Mouse (Mus musculus) stomach, postnatal 0 days (tissue): ENCODE measurements around the gene Upb1. TPM values are rescaled to one million over a fixed set of nuclear protein-coding genes. Genes with fewer than 3 reads are reported as not detected.
A peak's percentile ranks its signal among the peaks of the same experiment; 100 is the strongest.
"Not testable (repeated sequence)": the region's sequence is repeated elsewhere in the genome, so short reads cannot be mapped to it uniquely, and the experiment has no call there.

Source experiments
- ATAC-seq: fragments of 200-750 bp; cut with Nextera tagmentation; 2 replicates; pipeline ENCODE4 v1.8.0; 2017; ENCODE audit not compliant: low FRiP score, low TSS enrichment
- DNase-seq: peaks from one replicate; pipeline ENCODE4 v3.0.0-alpha.2; 2016; ENCODE audit warnings: low spot score
- H3K27ac ChIP-seq: fragments of 300-500 bp; sonication (generic); replicated peaks from 2 replicates; pipeline ENCODE4 v1.5.1; 2014; ENCODE audit warnings: mild to moderate bottlenecking, control low read depth
- H3K27me3 ChIP-seq: fragments of 300-500 bp; sonication (generic); 2 replicates; pipeline ENCODE4 v1.6.1; 2014; ENCODE audit warnings: low read length; ENCODE audit not compliant: control insufficient read depth, insufficient read depth
- H3K36me3 ChIP-seq: fragments of 300-500 bp; sonication (generic); 2 replicates; pipeline ENCODE4 v1.6.1; 2014; ENCODE audit warnings: low read length, mixed read lengths; ENCODE audit not compliant: control insufficient read depth, insufficient read depth
- H3K4me1 ChIP-seq: fragments of 300-500 bp; sonication (generic); replicated peaks from 2 replicates; pipeline ENCODE4 v1.6.1; 2014; ENCODE audit warnings: antibody characterized with exemption; ENCODE audit not compliant: control insufficient read depth, insufficient read depth
- H3K4me2 ChIP-seq: fragments of 300-500 bp; sonication (generic); replicated peaks from 2 replicates; pipeline ENCODE4 v1.6.1; 2014; ENCODE audit warnings: low read depth, mild to moderate bottlenecking, control low read depth, moderate library complexity
- H3K4me3 ChIP-seq: fragments of 300-500 bp; sonication (generic); 2 replicates; pipeline ENCODE4 v1.5.1; 2014; ENCODE audit warnings: low read depth, low read length, control low read depth
- H3K9ac ChIP-seq: fragments of 300-500 bp; sonication (generic); 2 replicates; pipeline ENCODE4 v1.6.1; 2014; ENCODE audit warnings: mild to moderate bottlenecking, low read length, control low read depth, mixed read lengths
- H3K9me3 ChIP-seq: fragments of 300-500 bp; sonication (generic); 2 replicates; pipeline ENCODE4 v1.6.1; 2016; ENCODE audit warnings: low read length; ENCODE audit not compliant: control insufficient read depth
- CTCF ChIP-seq: IDR thresholded peaks from 2 replicates; pipeline ENCODE4 v1.5.1; 2016; ENCODE audit warnings: antibody characterized with exemption, low read depth, mild to moderate bottlenecking, moderate library complexity
- EP300 ChIP-seq: optimal IDR thresholded peaks from 2 replicates; pipeline ENCODE3; 2016; ENCODE audit warnings: antibody characterized with exemption
- WGBS: fragments of 180-500 bp; shearing (Covaris S2); extraction: QIAGEN DNeasy Blood & Tissue Kit; methylation state at CpG from one replicate; pipeline ENCODE4 v1.1.7; 2014; 5-methylcytosine and 5-hydroxymethylcytosine counted together
- polyA plus RNA-seq: library from polyadenylated mRNA; unstranded; fragments of >200 nt; fragmentation: Nextera tagmentation; extraction: Ambion mirVana; gene quantifications from 2 replicates; pipeline ENCODE4 v1.2.1, GENCODE M21; 2015

The Upb1 gene
- polyA plus RNA-seq, 1 experiment from 2014 or later: 3.8 TPM

- H3K4me2 ChIP-seq: no peak overlapping the region
- no peaks in the 10 kb centered on the region for H3K36me3 ChIP-seq
- no peak overlapping the region for H3K9ac ChIP-seq
- peak; percentile 18 for DNase-seq
- H3K27ac ChIP-seq: no peak overlapping the region
- no peaks in the 10 kb centered on the region for H3K27me3 ChIP-seq
- no peaks in the 10 kb centered on the region for H3K4me1 ChIP-seq
- no peak overlapping the region for H3K4me3 ChIP-seq
- H3K9me3 ChIP-seq: no peaks in the 10 kb centered on the region
- 44% methylated on average over 14 of the region's 14 CpGs for WGBS
- TF ChIP-seq CTCF (no peak), EP300 (no peak)
- ATAC-seq: no peak
Measured at GRCm38 (mm10) chr10:75396966-75397365, 3.9 kb upstream of the Upb1 start.

- Histone ChIP-seq H3K9me3 (no peaks in the 10 kb centered on the region), H3K27ac (no peak overlapping the region), H3K4me2 (no peak overlapping the region), H3K36me3 (no peaks in the 10 kb centered on the region), H3K27me3 (no peaks in the 10 kb centered on the region), H3K4me3 (no peak overlapping the region), H3K4me1 (no peaks in the 10 kb centered on the region), H3K9ac (no peak overlapping the region)
- TF ChIP-seq CTCF: no peak
- DNase-seq (no peak), ATAC-seq (no peak)
- 86% methylated on average over 8 of the region's 8 CpGs for WGBS
Measured at GRCm38 (mm10) chr10:75405916-75406315, 5.0 kb downstream of the Upb1 start.

GRCm38 (mm10) chr10:75406755-75407154 lies 5.8 kb downstream of the Upb1 start:
- no peaks in the 10 kb centered on the region for H3K9me3 ChIP-seq
- WGBS: 44% methylated on average over 13 of the region's 13 CpGs
- no peak overlapping the region for H3K4me3 ChIP-seq
- H3K27me3 ChIP-seq: no peaks in the 10 kb centered on the region
- no peak for TF ChIP-seq CTCF
- no peak for TF ChIP-seq EP300
- no peak overlapping the region for H3K4me2 ChIP-seq
- DNase-seq: peak; percentile 45
- no peaks in the 10 kb centered on the region for H3K36me3 ChIP-seq
- H3K4me1 ChIP-seq: no peaks in the 10 kb centered on the region
- no peak overlapping the region for H3K27ac ChIP-seq
- ATAC-seq: peak; percentile 77; the same call in 1 of the 2 replicates
- no peak overlapping the region for H3K9ac ChIP-seq

DNA sequence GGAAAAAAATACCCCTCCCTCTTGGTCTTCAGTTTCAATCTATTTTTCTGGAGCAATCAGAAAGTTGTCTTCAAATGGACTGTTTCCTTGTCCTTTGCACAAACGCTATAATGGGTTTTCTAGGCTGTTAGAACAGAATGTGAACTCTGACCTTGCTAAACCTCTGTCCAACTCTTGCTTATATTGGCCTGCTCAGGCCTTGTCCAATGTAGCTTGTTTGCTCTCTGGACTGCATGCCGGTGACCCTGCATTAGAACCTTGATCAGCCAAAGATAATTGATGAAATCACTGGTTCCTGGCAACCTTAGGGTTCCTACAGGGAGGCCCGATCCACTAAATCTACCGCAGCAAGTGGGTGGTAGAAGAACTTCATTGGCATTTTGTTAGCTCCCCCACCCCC lies 6.8 kb downstream of the Upb1 start:
- Histone ChIP-seq H3K4me2 (no peak overlapping the region), H3K9me3 (no peaks in the 10 kb centered on the region), H3K9ac (no peak overlapping the region), H3K4me3 (no peak overlapping the region), H3K27ac (no peak overlapping the region), H3K27me3 (no peaks in the 10 kb centered on the region), H3K4me1 (no peaks in the 10 kb centered on the region), H3K36me3 (no peaks in the 10 kb centered on the region)
- no peak for DNase-seq
- ATAC-seq: no peak
- 55% methylated on average over 4 of the region's 4 CpGs for WGBS
- TF ChIP-seq CTCF: no peak

DNA sequence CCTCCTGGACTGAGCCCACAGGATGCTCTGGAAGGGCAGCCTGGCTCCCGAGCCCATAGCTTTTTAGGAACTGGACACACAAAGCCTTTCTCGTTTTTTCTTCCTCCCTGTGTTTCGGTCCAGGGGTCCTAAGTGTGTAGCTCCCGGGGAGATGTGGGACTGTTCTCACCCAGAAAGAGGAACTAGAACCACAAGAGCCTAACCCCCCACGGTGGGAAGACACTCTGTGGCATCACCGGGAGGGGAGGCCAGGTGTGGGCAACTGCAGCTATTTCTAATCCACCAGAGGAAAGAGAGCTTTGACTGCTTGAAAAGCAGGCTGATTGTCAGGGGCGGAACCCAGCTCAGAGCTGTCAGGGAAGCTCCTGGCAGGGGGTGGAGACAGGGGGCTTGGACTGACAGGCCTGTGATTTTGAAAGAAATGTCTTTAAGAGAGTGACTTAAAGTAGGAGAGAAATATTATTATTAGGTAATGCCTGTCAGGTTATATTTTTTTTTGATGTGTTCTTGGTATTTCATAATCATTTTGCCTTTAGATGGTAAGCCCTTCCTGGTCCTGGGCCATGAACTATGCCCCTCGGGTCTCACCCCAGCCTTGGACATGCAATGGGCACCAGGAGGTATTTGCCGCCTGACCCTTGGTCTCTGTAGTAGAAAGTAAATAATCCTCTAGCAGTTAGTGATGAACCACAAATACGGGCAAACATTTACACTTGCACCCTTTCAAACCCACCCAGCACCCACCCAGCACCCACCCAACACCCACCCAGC lies 10.6 kb downstream of the Upb1 start:
- not testable (repeated sequence) for H3K36me3 ChIP-seq, H3K4me3 ChIP-seq, ATAC-seq, H3K27me3 ChIP-seq, H3K9me3 ChIP-seq, H3K27ac ChIP-seq, H3K4me2 ChIP-seq, H3K4me1 ChIP-seq, H3K9ac ChIP-seq, DNase-seq
- 42% methylated on average over 9 of the region's 10 CpGs for WGBS
